15 mouse cellular contexts compared by ENCODE assay signal in the genomic region with DNA sequence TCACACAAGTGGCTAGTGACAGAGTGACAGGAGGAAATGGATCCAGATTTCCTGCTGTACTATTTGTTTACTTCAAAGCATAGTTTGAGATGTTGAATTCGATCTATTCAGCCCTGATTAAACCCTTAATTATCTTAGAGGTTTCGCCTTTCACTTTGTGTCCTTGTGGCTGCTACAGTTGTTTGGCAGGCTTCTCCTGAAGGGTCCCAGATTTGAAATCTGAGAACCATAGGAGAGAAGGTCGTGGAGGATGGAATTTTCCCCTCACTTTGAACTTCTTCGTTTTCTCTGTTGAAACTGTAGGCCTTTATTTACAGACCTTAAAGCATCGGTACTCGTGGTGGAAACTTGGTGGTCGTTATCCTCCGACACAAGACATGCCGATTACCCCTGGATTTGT. TPM values are rescaled to one million over a fixed set of nuclear protein-coding genes. Genes with fewer than 3 reads are reported as not detected.
A peak's percentile ranks its signal among the peaks of the same experiment; 100 is the strongest.
DNase-seq lines count a peak whose midpoint lies in the region; ATAC-seq and TF ChIP-seq lines count a peak whose summit lies in the region.
"Had no signal": no experiment of that assay in that cellular context is flagged by ENCODE, and none has a peak within 500 bp of the region (broad histone marks: within the 10 kb centered on the region; RNA-seq: fewer than 3 reads in every experiment).

No protein-coding gene starts in this region.

- no peak overlapping the region for H3K4me2 ChIP-seq in hindbrain, embryonic 16.5 days (ENCODE audit: low read length)
- H3K4me2 ChIP-seq in lung, embryonic 15.5 days, result no peak overlapping the region
- H3K4me2 ChIP-seq in lung, postnatal 0 days (replicated peaks; ENCODE audit: low read depth, low read length), result no peak overlapping the region
- H3K4me2 ChIP-seq in embryonic facial prominence, embryonic 11.5 days (ENCODE audit: low read depth, low read length), result no peak overlapping the region
- no peak overlapping the region for H3K4me2 ChIP-seq in limb, embryonic 14.5 days (replicated peaks; ENCODE audit: low read depth, low read length, severe bottlenecking)
- H3K4me2 ChIP-seq: neural tube, embryonic 13.5 days had no signal

- no peak overlapping the region for H3K9ac ChIP-seq in hindbrain, embryonic 16.5 days (ENCODE audit: low read depth, low read length)
- H3K9ac ChIP-seq in lung, embryonic 15.5 days, result peak overlapping the region; percentile 14; the same call in 1 of the 2 replicates
- no peak overlapping the region for H3K9ac ChIP-seq in lung, postnatal 0 days (replicated peaks; ENCODE audit: low read depth)
- no peak overlapping the region for H3K9ac ChIP-seq in embryonic facial prominence, embryonic 11.5 days (replicated peaks; ENCODE audit: low read length)
- no peak overlapping the region for H3K9ac ChIP-seq in limb, embryonic 14.5 days (ENCODE audit: low read depth, low read length, severe bottlenecking)
- H3K9ac ChIP-seq: liver, embryonic 14.5 days; neural tube, embryonic 13.5 days had no signal

- no peak for TF ChIP-seq EP300 in lung, postnatal 0 days (IDR thresholded peaks at IDR 0.05)

- H3K4me1 ChIP-seq in hindbrain, embryonic 10.5 days (replicated peaks), result peaks cover 26% of the 10 kb centered on the region
- peaks cover 4% of the 10 kb centered on the region; the same call in 1 of the 2 replicates for H3K4me1 ChIP-seq in hindbrain, embryonic 16.5 days (ENCODE audit: control insufficient read depth, insufficient read depth, low read depth, low read length)
- peaks cover 16% of the 10 kb centered on the region for H3K4me1 ChIP-seq in lung, embryonic 15.5 days
- H3K4me1 ChIP-seq in lung, postnatal 0 days (ENCODE audit: insufficient read depth, low read depth, low read length), result 0 out of 2 replicates have a peak, but pooled peaks cover 4% of the 10 kb centered on the region
- no peaks in the 10 kb centered on the region for H3K4me1 ChIP-seq in embryonic facial prominence, embryonic 11.5 days (ENCODE audit: control insufficient read depth, insufficient read depth, low read length)
- peaks cover 14% of the 10 kb centered on the region for H3K4me1 ChIP-seq in limb, embryonic 14.5 days (ENCODE audit: control insufficient read depth, insufficient read depth, low read length)

- no peaks in the 10 kb centered on the region for H3K36me3 ChIP-seq in hindbrain, embryonic 10.5 days
- no peaks in the 10 kb centered on the region for H3K36me3 ChIP-seq in hindbrain, embryonic 16.5 days (ENCODE audit: control insufficient read depth, insufficient read depth, low read length)
- no peaks in the 10 kb centered on the region for H3K36me3 ChIP-seq in lung, embryonic 15.5 days
- H3K36me3 ChIP-seq in lung, postnatal 0 days (ENCODE audit: insufficient read depth, low read length), result no peaks in the 10 kb centered on the region
- no peaks in the 10 kb centered on the region for H3K36me3 ChIP-seq in embryonic facial prominence, embryonic 11.5 days (replicated peaks; ENCODE audit: control insufficient read depth, insufficient read depth, low read depth, low read length)
- H3K36me3 ChIP-seq in limb, embryonic 14.5 days (ENCODE audit: control insufficient read depth, insufficient read depth, low read length), result no peaks in the 10 kb centered on the region
- H3K36me3 ChIP-seq: neural tube, embryonic 13.5 days had no signal

- DNase-seq in hindbrain, embryonic 10.5 days (ENCODE audit: low spot score), result no peak
- DNase-seq in lung, postnatal 0 days (ENCODE audit: low spot score), result no peak
- peak; percentile 81 for DNase-seq in embryonic facial prominence, embryonic 11.5 days (ENCODE audit: low spot score)
- no peak for DNase-seq in limb, embryonic 14.5 days (ENCODE audit: low spot score)
- no peak for DNase-seq in thymus, adult 18-20 months
- DNase-seq: adrenal gland, postnatal 36 days; cerebellum, postnatal 36 days had no signal

- peak overlapping the region; percentile 80 for H3K27ac ChIP-seq in hindbrain, embryonic 10.5 days
- no peak overlapping the region for H3K27ac ChIP-seq in hindbrain, embryonic 16.5 days (ENCODE audit: low read depth, low read length)
- peak overlapping the region; percentile 5; the same call in 1 of the 2 replicates for H3K27ac ChIP-seq in lung, embryonic 15.5 days
- no peak overlapping the region for H3K27ac ChIP-seq in lung, postnatal 0 days (ENCODE audit: low read length)
- peak overlapping the region; percentile 71 for H3K27ac ChIP-seq in embryonic facial prominence, embryonic 11.5 days (replicated peaks; ENCODE audit: low read depth, low read length)
- H3K27ac ChIP-seq in limb, embryonic 14.5 days (replicated peaks; ENCODE audit: low read depth, low read length), result peak overlapping the region; percentile 50
- H3K27ac ChIP-seq: liver, embryonic 14.5 days; neural tube, embryonic 13.5 days had no signal

- no peak for TF ChIP-seq CTCF in lung, postnatal 0 days (IDR thresholded peaks at IDR 0.05)

- 32% methylated on average over 9 of the region's 9 CpGs for WGBS in hindbrain, embryonic 10.5 days
- WGBS in hindbrain, embryonic 16.5 days, result 35% methylated on average over 9 of the region's 9 CpGs
- WGBS in lung, embryonic 15.5 days, result 6% methylated on average over 9 of the region's 9 CpGs
- WGBS in lung, postnatal 0 days, result 12% methylated on average over 9 of the region's 9 CpGs
- WGBS in embryonic facial prominence, embryonic 11.5 days, result 6% methylated on average over 9 of the region's 9 CpGs
- WGBS in limb, embryonic 14.5 days, result 6% methylated on average over 9 of the region's 9 CpGs

- no peak for TF ChIP-seq POLR2A in limb, embryonic 14.5 days (IDR thresholded peaks at IDR 0.05; ENCODE audit: borderline replicate concordance, extremely low read depth, insufficient read depth, insufficient read length)

- ATAC-seq in hindbrain, embryonic 16.5 days, result no peak
- no peak for ATAC-seq in lung, embryonic 15.5 days (ENCODE audit: borderline replicate concordance, extremely low read depth, low FRiP score, low TSS enrichment)
- no peak for ATAC-seq in lung, postnatal 0 days
- ATAC-seq in embryonic facial prominence, embryonic 11.5 days (replicated peaks; ENCODE audit: insufficient number of reproducible peaks, low FRiP score, low TSS enrichment, low read depth), result no peak
- ATAC-seq in limb, embryonic 14.5 days (ENCODE audit: low FRiP score, low read depth), result no peak
- no peak for ATAC-seq in activated CD4-positive, CD25-positive, alpha-beta regulatory T cell, adult 4 months
- ATAC-seq: inflammation-experienced regulatory T-cells, adult 6 months had no signal

- H3K4me3 ChIP-seq in hindbrain, embryonic 10.5 days, result no peak overlapping the region
- H3K4me3 ChIP-seq in hindbrain, embryonic 16.5 days (ENCODE audit: low read length), result no peak overlapping the region
- no peak overlapping the region for H3K4me3 ChIP-seq in lung, embryonic 15.5 days
- no peak overlapping the region for H3K4me3 ChIP-seq in lung, postnatal 0 days (ENCODE audit: low read depth, low read length)
- no peak overlapping the region for H3K4me3 ChIP-seq in embryonic facial prominence, embryonic 11.5 days (ENCODE audit: low read depth, low read length)
- H3K4me3 ChIP-seq in limb, embryonic 14.5 days (replicated peaks; ENCODE audit: low read length), result no peak overlapping the region
- H3K4me3 ChIP-seq: neural tube, embryonic 13.5 days had no signal

- no peaks in the 10 kb centered on the region for H3K9me3 ChIP-seq in hindbrain, embryonic 10.5 days
- no peaks in the 10 kb centered on the region for H3K9me3 ChIP-seq in hindbrain, embryonic 16.5 days (ENCODE audit: control insufficient read depth, low read length)
- H3K9me3 ChIP-seq in lung, embryonic 15.5 days, result no peaks in the 10 kb centered on the region
- no peaks in the 10 kb centered on the region for H3K9me3 ChIP-seq in lung, postnatal 0 days (ENCODE audit: low read length)
- no peaks in the 10 kb centered on the region for H3K9me3 ChIP-seq in embryonic facial prominence, embryonic 11.5 days (replicated peaks; ENCODE audit: control insufficient read depth, low read length)
- no peaks in the 10 kb centered on the region for H3K9me3 ChIP-seq in limb, embryonic 14.5 days (ENCODE audit: control insufficient read depth, low read length)
- H3K9me3 ChIP-seq: neural tube, embryonic 13.5 days had no signal

- no peaks in the 10 kb centered on the region for H3K27me3 ChIP-seq in hindbrain, embryonic 10.5 days (ENCODE audit: insufficient read depth, poor library complexity, severe bottlenecking)
- H3K27me3 ChIP-seq in hindbrain, embryonic 16.5 days (replicated peaks; ENCODE audit: control insufficient read depth, insufficient read depth, low read length), result no peaks in the 10 kb centered on the region
- no peaks in the 10 kb centered on the region for H3K27me3 ChIP-seq in lung, embryonic 15.5 days
- no peaks in the 10 kb centered on the region for H3K27me3 ChIP-seq in lung, postnatal 0 days (replicated peaks; ENCODE audit: insufficient read depth, low read length)
- no peaks in the 10 kb centered on the region for H3K27me3 ChIP-seq in embryonic facial prominence, embryonic 11.5 days (ENCODE audit: control insufficient read depth, insufficient read depth, low read length)
- no peaks in the 10 kb centered on the region for H3K27me3 ChIP-seq in limb, embryonic 14.5 days (ENCODE audit: control insufficient read depth, insufficient read depth, low read length)
- H3K27me3 ChIP-seq: neural tube, embryonic 13.5 days had no signal

RNA-seq across cellular contexts. Expression of gene Ssmem1, which starts 4.6 kb away (rescaled TPM):
- polyA plus RNA-seq in hindbrain, embryonic 10.5 days (2016; fragmentation: Nextera tagmentation; extraction: Ambion mirVana), result 0.34 and 0.35 TPM in 2 replicates
- polyA plus RNA-seq in hindbrain, embryonic 16.5 days (2015; fragmentation: Nextera tagmentation; extraction: Ambion mirVana), result 0.15 and 0.19 TPM in 2 replicates
- 0.12 TPM in 1 of 2 replicates, not detected in the other for polyA plus RNA-seq in lung, embryonic 15.5 days (2015; fragmentation: Nextera tagmentation; extraction: Ambion mirVana)
- polyA plus RNA-seq in lung, postnatal 0 days (2015; fragmentation: Nextera tagmentation; extraction: Ambion mirVana), result 0.12 TPM in 1 of 2 replicates, not detected in the other
- polyA plus RNA-seq in embryonic facial prominence, embryonic 11.5 days (2014; fragmentation: Nextera tagmentation; extraction: Ambion mirVana), result 0.15 and 0.36 TPM in 2 replicates
- 0.10 and 0.12 TPM in 2 replicates for polyA plus RNA-seq in limb, embryonic 14.5 days (2012; rRNA removed)
- polyA plus RNA-seq in limb, embryonic 14.5 days (2014; fragmentation: Nextera tagmentation; extraction: Ambion mirVana), result 0.17 TPM in 1 of 2 replicates, not detected in the other
- not detected for polyA plus RNA-seq in activated CD4-positive, CD25-positive, alpha-beta regulatory T cell, adult 4 months (2017; shearing (Covaris generic))
- polyA plus RNA-seq: inflammation-experienced regulatory T-cells, adult 6 months; neural tube, embryonic 13.5 days; small intestine, adult 2 months had no signal

RNA-seq across cellular contexts. Expression of gene Tmem209, which starts 4.7 kb away (rescaled TPM):
- 38.3 and 40.3 TPM in 2 replicates for polyA plus RNA-seq in hindbrain, embryonic 10.5 days (2016; fragmentation: Nextera tagmentation; extraction: Ambion mirVana)
- polyA plus RNA-seq in hindbrain, embryonic 16.5 days (2015; fragmentation: Nextera tagmentation; extraction: Ambion mirVana), result 25.6 and 31.4 TPM in 2 replicates
- 35.3 and 39.6 TPM in 2 replicates for polyA plus RNA-seq in lung, embryonic 15.5 days (2015; fragmentation: Nextera tagmentation; extraction: Ambion mirVana)
- 14.6 TPM in 2 replicates for polyA plus RNA-seq in lung, postnatal 0 days (2015; fragmentation: Nextera tagmentation; extraction: Ambion mirVana)
- 44.1 TPM in 2 replicates for polyA plus RNA-seq in embryonic facial prominence, embryonic 11.5 days (2014; fragmentation: Nextera tagmentation; extraction: Ambion mirVana)
- polyA plus RNA-seq in limb, embryonic 14.5 days (2012; rRNA removed), result 47.5 and 63.2 TPM in 2 replicates
- 28.3 and 34.7 TPM in 2 replicates for polyA plus RNA-seq in limb, embryonic 14.5 days (2014; fragmentation: Nextera tagmentation; extraction: Ambion mirVana)
- 10 to 100 TPM; 48.4 to 59.2 TPM for polyA plus RNA-seq in activated CD4-positive, CD25-positive, alpha-beta regulatory T cell, adult 4 months (2017; shearing (Covaris generic))

RNA-seq across cellular contexts. Expression of gene Cpa2, which starts 27.1 kb away (rescaled TPM):
- polyA plus RNA-seq in hindbrain, embryonic 10.5 days (2016; fragmentation: Nextera tagmentation; extraction: Ambion mirVana), result 19.6 and 20.0 TPM in 2 replicates
- 7.6 and 9.7 TPM in 2 replicates for polyA plus RNA-seq in hindbrain, embryonic 16.5 days (2015; fragmentation: Nextera tagmentation; extraction: Ambion mirVana)
- polyA plus RNA-seq in lung, embryonic 15.5 days (2015; fragmentation: Nextera tagmentation; extraction: Ambion mirVana), result 6.6 and 10.5 TPM in 2 replicates
- 2.7 and 3.0 TPM in 2 replicates for polyA plus RNA-seq in lung, postnatal 0 days (2015; fragmentation: Nextera tagmentation; extraction: Ambion mirVana)
- polyA plus RNA-seq in embryonic facial prominence, embryonic 11.5 days (2014; fragmentation: Nextera tagmentation; extraction: Ambion mirVana), result 9.1 and 10.5 TPM in 2 replicates
- 5.2 and 6.6 TPM in 2 replicates for polyA plus RNA-seq in limb, embryonic 14.5 days (2012; rRNA removed)
- polyA plus RNA-seq in limb, embryonic 14.5 days (2014; fragmentation: Nextera tagmentation; extraction: Ambion mirVana), result 5.3 and 6.5 TPM in 2 replicates
- under 1 TPM in 1 of 2 experiments, not detected in 1; 0.34 TPM for polyA plus RNA-seq in activated CD4-positive, CD25-positive, alpha-beta regulatory T cell, adult 4 months (2017; shearing (Covaris generic))
- polyA plus RNA-seq: C2C12 had no signal

RNA-seq across cellular contexts. Expression of gene Cpa4, which starts 53.9 kb away (rescaled TPM):
- polyA plus RNA-seq in hindbrain, embryonic 10.5 days (2016; fragmentation: Nextera tagmentation; extraction: Ambion mirVana), result 1.4 and 2.5 TPM in 2 replicates
- polyA plus RNA-seq in hindbrain, embryonic 16.5 days (2015; fragmentation: Nextera tagmentation; extraction: Ambion mirVana), result 0.84 and 0.85 TPM in 2 replicates
- polyA plus RNA-seq in lung, embryonic 15.5 days (2015; fragmentation: Nextera tagmentation; extraction: Ambion mirVana), result 0.13 and 0.15 TPM in 2 replicates
- polyA plus RNA-seq in lung, postnatal 0 days (2015; fragmentation: Nextera tagmentation; extraction: Ambion mirVana), result 0.05 and 0.07 TPM in 2 replicates
- 1.4 TPM in 2 replicates for polyA plus RNA-seq in embryonic facial prominence, embryonic 11.5 days (2014; fragmentation: Nextera tagmentation; extraction: Ambion mirVana)
- polyA plus RNA-seq in limb, embryonic 14.5 days (2012; rRNA removed), result 4.4 and 5.4 TPM in 2 replicates
- polyA plus RNA-seq in limb, embryonic 14.5 days (2014; fragmentation: Nextera tagmentation; extraction: Ambion mirVana), result 1.9 and 2.1 TPM in 2 replicates
- polyA plus RNA-seq in activated CD4-positive, CD25-positive, alpha-beta regulatory T cell, adult 4 months (2017; shearing (Covaris generic)), result under 1 TPM in 1 of 2 experiments, not detected in 1; 0.16 TPM
- polyA plus RNA-seq: C2C12; inflammation-experienced regulatory T-cells, adult 6 months; small intestine, adult 2 months had no signal

Comparison
In these comparisons a context has a peak if more than half of its experiments do, and no peak if none do; other contexts are left out.
1. H3K27ac ChIP-seq: peak in hindbrain, embryonic 10.5 days (single experiment), lung, embryonic 15.5 days (single experiment), embryonic facial prominence, embryonic 11.5 days (single experiment) and limb, embryonic 14.5 days (single experiment); none in hindbrain, embryonic 16.5 days (single experiment) and lung, postnatal 0 days (single experiment).